Mouse (Mus musculus) left cerebral cortex, postnatal 25 days (tissue): ENCODE measurements around the gene Antxr1. TPM values are rescaled to one million over a fixed set of nuclear protein-coding genes. Genes with fewer than 3 reads are reported as not detected.
A peak's percentile ranks its signal among the peaks of the same experiment; 100 is the strongest.

Source experiments
- DNase-seq, 2 experiments: peaks; one replicate each; pipeline ENCODE4 v3.0.0; 2022; ENCODE audit warnings: low spot score in 2 of 2, mixed read lengths in 1 of 2
- intact Hi-C: fragments of 180-260 bp; cut with DNase I; formaldehyde crosslinking; loops from one replicate; pipeline ENCODE4 v1.15.1; 2025
- total RNA-seq, 2 experiments: library from RNA; stranded (reverse); gene quantifications; 2 replicates each; pipeline ENCODE4 v1.2.3; 2021

Antxr1 gene
- total RNA-seq, 2 experiments from 2014 or later, result 13.5 to 14.7 TPM

DNA sequence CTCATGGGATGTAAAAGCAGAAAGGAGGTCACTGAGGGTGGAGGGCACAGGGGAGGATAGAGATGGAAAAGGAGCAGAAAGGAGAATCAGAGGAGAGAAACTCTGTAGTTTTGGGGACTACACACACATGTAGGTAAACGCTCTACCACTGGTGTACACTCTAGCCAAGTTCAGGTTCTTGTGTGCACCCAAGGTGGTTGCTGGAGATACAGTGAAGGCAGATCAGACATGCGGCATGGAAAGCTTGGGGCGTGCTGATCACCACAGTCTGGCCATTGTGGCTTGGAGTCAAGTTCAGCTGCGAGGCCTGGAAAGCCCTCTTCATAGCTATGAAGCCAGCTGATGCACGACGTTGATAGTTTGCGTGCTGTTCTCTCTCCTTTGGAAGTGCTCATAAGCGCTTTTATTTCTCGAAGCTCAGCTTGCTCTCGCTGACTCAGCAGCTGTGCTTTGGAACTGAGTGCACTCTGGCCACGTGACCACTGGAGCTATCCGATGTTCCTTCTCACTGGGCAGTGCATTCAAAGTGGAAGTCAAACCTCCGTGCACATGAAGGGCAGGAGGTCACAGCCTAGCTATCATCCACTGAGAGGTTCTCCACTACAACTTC is 128.1 kb downstream of the Antxr1 start:
- DNase-seq, result peak in 1 of 2 experiments; percentile 47
- intact Hi-C loops, result no loop called here

DNA sequence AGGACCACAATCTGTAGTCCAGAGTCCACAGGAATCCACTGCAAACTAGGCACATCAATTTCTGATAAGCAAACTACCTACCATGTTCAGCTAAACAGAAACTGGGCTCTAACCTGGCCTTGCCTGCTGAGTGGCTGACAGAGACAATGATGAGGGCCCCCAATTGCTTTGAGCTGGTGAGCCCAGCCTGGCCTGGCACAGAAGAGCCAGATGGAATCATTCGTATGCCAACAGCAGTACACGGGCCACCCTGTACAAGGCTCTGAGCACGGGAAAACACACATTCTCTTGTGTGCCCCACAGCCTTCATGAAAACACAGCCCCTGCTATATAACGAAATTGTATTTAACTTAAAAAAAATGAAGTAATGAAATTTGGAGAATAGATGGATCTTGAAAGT is 128.8 kb downstream of the Antxr1 start:
- DNase-seq, result no peak
- intact Hi-C loops, result no loop called here

DNA sequence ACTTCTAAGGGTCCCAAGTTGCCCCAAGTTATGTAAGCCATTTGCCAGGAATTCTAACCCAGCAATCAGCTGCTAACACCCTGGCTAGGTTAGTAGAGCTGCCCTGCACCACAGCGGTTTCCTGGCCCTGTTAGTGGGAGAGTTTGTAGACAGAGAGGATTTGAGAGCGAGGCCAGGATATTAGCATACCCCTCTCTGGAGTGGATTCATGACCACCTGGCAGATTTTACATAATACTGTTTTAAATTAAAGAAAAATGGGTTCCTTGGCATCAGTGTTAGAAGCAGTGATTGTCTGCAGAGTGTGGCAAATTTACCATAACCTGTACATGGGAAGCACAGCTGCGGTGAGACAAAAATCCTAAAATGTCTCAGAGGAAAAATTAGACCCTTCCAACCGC is 132.2 kb downstream of the Antxr1 start:
- intact Hi-C loops, result no loop called here
- no peak for DNase-seq

DNA sequence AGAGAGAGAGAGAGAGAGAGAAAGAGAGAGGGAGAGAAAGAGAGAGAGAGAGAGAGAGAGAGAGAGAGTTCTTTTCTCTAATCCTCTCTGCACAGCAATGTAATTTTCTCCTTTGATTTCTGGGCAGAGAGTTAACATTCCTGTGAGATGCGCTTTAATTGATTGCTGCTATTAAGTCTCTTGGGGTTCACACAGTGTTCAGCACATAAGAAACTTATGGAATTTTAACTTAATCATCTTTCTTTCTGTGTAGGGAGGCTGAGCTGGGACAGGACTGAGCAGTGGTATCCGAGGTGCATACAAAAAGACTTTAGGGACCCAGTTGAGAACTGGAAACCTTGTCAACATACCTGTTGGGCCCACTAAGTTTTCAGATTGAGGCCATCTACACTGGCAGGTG is 132.6 kb downstream of the Antxr1 start:
- intact Hi-C loops, result no loop called here
- no peak for DNase-seq

DNA sequence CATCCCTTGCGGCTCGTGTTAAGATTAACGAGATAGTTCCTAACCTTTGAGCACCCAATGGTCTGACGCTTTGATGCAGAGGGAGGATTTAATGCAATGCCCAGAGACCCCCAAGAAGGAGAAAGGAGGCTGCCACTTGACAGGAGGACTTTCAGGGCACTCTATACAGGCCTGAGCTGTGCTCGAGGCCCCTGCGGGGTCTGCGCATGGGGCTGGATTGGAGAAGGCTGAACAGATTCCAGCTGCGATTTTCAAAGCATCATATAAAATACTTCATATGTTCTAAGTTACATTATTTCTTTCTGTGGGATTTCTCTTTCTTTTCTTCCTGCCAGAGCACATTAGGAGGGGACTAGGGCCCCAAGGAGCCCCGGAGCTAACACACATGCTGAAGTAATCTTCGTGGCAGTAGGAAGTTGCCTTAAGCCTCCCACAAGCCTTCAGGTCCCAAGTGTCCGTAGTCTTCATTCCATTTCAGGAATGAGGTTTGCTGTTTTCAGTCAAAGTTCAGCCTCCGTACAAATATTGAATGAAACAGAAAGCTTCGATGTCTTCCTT is 133.5 kb downstream of the Antxr1 start:
- intact Hi-C loops, result no loop called here
- no peak for DNase-seq

DNA sequence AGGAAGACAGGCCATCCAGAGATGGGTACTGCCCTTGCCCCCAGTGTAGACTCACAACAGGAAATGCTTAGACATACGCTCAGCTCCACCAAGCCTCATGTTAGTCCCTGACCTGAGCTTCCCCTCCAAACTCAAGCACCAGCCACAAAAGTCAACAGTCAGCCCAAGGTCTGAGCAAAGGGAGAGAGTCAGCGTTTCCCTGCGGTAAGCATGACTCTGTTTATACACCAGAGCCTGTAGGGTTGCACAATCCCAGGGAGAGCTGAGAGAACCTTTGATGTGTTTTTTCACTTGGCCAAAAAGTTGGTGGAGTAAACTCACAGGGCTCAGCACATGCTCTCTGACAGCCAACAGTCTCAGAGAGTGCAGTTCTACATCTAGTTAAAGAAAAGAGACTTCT is 145.9 kb downstream of the Antxr1 start:
- intact Hi-C loops, result loop anchor here (5.0 kb wide), 1 partner anchor 68 kb away; no protein-coding TSS in a partner anchor
- DNase-seq, result no peak

DNA sequence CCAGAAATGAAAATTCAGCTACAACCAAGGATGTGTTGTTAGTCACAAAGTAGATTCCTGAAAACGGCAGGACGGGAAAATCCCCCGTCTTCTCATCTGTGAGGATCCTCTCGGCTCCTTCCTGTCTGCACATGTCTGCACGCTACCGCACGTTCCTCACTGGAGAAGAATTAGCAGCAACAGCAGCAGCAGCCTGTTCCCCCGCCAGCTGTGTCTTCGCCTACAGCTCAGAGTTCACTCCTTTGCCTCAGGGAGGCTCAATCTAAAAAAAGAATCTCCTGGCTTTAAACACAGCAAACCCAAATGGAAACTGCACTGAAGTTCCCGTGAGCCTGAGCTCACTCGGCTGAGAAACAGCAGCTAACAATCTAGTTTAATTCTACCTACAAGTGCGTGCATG is 148.6 kb downstream of the Antxr1 start:
- intact Hi-C loops, result loop anchor here (5.0 kb wide), 1 partner anchor 70 kb away; no protein-coding TSS in a partner anchor

DNA sequence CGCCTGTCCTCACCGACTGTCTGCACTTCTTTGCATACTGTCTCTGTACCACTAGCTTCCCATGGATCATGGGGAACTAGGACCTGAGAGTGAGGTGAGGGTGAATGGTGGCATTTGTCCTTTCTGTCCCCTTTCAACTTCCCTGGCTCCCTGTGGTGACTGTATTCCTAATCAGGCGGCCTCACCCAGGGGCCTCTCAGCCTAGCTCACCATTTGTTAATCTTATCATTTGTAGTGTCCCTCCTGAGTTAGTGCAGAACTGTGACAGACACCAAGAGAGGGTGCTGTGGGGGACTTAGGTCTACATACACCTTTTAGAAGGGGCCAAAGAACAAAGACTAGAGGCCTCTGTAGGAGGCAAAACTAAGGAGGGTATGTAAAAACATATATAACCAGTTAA is 151.2 kb downstream of the Antxr1 start:
- intact Hi-C loops, result no loop called here
- no peak for DNase-seq

More for the DNA sequence above, 148.6 kb downstream of the Antxr1 start:
- DNase-seq, result peak; percentile 81 to 92

DNA sequence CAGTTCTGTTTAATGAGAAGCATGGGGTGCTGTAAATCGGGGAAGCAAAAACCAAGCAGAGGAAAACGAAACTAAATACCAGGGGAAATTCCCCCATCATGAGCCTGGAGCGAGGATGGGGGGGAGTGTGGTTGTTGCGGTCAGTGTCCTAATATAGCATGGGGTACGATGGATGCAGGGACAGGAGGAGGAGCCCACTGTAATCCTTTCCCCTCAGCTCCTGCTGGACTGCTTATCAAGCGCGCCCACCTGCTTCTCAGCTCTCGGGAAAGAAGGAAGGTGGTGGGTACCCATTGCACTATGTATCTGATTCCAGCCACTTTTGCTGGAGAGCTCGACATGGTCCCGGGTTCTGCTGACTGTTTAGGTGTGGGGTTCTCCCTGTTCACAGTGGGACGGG is 151.6 kb downstream of the Antxr1 start:
- no peak for DNase-seq
- intact Hi-C loops, result no loop called here

DNA sequence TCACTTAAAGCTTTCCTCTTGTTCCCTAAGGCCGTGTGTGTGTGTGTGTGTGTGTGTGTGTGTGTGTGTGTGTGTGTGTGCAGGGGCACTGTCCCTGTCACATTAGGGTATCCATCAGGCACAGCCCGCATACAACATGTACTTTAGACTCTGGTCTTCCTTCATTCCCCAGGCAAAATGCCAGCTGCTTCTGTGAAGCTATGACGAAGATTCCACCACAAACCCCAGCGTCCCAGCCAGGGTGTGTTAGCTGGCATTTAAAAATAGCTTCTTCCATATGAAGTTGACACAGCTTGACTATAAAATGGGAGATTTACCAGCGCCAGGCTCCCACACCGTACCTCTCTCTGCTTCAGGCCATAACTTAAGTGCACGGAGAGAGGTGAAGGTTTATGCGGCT is 152.5 kb downstream of the Antxr1 start:
- intact Hi-C loops, result no loop called here
- peak; percentile 86 to 97 for DNase-seq

DNA sequence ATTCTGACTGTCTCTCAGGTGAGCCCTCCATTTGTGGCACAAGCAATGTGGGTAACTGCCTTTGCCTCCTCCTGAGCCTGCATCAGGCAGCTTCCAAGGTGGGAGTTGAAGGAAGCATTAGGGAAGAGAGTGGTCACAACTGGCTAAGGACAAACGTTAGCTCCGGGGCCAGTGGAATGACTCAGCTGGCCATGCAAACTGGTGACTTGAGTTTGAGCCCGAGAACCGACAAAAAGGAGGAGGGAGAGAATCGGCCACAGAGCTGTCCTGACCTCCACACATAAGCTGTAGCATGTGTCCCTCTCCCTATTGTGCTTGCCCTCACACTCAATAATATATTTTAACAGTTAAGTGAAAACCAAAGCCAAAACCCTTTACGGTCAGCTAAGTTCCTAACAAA is 152.9 kb downstream of the Antxr1 start:
- intact Hi-C loops, result no loop called here
- DNase-seq, result no peak

DNA sequence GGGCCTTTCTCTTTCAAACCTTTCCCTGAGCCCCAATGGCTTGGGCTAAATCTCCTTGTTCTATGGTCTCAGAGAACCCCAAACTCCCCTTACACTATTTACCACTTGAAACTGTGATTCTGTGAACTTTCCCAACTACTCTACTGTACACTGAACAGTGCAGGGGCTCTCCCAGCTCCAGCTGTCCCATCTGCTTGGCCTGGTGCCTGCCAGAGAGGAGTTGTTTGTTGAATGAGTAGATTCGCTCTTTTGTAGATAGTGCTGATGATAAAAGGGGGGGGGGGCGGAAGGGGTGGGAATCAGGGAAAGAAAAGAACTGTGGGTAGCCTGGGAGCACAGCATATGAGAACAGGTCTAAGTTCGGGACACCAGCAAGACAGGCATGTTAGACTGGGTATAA is 164.2 kb downstream of the Antxr1 start:
- DNase-seq, result no peak
- intact Hi-C loops, result no loop called here

DNA sequence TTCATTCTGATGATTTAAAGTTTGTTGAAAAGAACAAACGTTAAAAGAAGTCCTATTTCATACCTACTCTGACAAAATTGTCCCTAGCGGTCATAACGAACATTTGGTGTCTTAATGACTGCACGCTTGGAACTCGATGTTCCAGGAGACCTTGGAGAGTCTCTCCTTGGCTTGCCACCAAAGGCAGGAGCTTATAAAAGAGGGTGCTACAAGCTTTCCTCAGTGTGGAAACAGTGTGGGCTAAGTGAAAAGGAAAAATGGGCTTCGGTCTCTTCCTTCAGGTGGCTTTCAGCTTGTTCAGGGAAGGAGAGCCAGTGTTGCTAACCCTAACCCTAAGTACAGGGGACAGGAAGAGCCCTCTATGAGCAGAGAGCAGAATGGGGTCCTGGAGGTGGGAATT is 164.7 kb downstream of the Antxr1 start:
- peak in 1 of 2 experiments; percentile 74 for DNase-seq
- intact Hi-C loops, result no loop called here

DNA sequence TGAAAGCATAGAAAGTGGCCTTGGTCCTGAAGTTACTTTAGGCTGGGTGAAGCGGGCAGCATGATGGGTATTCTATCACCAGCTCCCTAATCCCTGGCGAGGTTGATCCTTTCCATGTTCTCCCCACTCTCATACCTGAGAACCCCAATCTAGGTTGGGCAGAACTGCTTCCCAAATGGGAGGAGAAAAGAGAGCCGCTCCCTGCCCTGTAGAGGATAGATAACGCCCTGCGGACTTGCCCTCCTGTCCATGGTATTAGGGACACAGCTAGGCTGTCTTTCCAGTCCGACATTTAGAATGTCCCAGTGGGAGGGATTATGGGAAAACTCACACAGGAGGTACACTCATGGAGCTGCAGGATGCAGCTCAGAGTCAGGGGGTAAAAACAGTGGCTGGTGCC is 165.3 kb downstream of the Antxr1 start:
- DNase-seq, result no peak
- intact Hi-C loops, result no loop called here

DNA sequence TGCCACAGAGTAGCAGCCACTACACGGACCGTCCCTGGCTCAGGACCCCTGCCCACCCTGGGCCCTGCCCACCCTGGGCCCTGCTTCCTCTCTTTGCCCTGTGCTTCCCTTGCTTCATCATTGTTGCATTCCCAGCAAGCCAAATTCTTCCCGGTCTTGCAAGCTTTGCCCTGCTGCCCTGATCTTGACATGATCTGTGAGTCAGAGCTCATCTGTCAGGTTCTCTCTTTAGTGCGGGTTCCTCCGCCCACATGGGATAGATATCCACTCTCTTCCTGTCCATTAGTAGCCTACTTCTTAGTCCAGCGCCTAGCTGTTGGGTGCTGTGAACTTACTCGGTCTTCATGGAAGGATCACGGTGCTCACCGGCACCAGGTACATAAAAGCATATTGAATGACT is 167.6 kb downstream of the Antxr1 start:
- intact Hi-C loops, result no loop called here
- DNase-seq, result no peak

DNA sequence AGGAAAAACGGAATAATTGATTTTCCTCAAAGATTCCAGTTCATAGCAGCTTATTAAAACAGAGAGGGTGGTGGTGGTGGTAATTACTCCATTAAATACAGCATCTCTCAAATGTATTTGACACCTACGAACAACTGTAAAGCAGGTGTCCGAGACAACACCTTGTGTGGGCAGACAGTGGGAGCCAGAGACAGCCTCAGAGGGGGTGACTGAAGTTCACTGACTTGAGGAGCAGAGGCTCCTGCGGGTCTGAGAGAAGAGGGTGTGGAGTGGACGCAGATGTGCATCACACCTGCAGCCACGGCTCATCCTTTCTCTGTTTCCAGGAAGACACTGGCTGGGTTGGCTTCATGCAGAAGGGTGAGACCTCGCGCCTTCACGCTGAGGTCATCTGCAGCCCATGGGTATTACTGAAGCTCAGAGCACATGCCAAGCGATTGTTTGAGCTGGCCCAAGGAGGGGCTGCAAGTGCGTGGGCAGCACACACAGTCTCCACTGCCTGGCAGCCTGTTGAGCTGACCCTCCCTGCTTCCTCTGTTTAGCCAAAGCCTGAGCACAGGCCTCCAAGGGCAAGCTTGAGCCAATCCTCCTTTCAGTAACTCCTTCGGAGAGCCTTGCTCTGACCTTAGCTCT is 168.8 kb downstream of the Antxr1 start:
- DNase-seq, result no peak
- intact Hi-C loops, result no loop called here

DNA sequence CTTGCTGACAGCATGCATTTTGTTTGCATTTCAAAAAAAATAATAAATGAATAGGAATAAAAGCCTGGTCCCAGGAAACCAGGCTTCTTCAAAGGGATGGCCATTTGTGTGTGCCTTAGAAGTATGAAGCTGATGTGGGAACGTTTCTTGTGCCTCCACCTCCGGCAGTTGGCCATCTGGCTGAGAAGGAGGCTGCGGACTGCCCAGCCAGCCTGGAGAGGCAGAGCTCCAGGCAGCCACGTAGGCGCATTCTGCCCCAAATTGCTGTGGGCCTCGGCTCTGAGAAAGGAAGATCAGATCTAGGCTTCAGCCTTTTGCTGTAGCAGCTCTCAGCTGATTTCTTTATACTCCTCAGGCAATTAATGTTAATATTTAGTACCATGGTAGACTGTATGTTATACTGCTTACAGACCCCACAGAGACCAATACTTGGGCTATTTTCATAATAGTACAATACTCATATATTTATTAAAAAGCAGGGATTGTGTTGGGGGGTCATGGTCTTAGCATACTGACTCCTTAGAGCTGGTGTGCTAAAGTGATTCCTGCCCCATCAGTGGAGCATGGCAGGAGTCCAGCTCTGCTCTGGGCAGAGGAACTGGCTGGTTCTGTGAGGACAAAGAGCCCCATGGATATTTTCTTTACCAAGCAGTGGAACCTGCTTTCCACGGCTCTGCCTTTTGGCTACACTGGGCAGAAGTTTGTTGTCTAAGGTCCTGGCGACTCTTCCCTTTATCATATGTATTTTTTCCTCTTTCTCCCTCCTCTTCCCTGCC is 169.9 kb downstream of the Antxr1 start:
- peak; percentile 41 to 83 for DNase-seq
- intact Hi-C loops, result no loop called here

DNA sequence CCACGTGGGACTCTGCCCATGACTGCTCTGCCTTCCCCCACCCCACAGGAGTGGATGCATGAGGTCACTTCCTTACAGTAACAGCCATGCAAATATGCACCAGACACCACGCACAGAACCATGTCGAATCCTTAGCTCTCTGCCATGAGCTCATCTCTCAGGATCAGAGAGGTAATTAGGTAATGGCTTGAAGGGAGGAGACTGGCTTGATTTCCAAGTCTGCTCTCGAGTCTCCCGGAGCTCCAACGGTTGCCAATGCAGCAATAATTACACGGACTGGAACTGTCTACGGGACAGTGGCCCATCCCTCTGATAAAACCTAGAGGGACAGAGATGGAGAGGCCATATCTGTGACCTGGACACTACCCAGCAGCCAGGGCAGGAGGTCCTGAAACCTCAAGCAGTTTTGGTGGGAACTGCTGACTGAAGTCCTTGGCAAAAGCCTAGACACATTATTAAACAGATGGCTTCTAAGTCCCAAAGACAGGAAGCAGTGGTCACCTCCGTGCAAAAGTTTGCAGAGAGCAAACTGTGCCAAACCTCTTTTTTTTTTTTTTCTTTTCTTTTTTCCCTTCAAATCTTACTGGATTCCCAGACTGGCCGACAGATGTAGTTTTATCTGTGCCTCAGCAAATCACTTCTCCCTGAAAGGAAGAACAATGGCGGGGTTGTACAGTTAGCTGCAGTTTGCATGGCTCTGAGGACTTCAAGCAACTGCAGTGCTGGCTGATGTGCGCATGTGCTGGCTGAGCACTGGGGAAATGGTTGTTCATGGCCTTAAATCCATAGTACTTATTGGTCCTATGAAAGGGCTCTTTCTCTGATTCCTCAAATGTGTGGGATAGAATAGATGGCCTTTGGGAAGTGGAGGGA is 174.0 kb downstream of the Antxr1 start:
- intact Hi-C loops, result no loop called here

DNA sequence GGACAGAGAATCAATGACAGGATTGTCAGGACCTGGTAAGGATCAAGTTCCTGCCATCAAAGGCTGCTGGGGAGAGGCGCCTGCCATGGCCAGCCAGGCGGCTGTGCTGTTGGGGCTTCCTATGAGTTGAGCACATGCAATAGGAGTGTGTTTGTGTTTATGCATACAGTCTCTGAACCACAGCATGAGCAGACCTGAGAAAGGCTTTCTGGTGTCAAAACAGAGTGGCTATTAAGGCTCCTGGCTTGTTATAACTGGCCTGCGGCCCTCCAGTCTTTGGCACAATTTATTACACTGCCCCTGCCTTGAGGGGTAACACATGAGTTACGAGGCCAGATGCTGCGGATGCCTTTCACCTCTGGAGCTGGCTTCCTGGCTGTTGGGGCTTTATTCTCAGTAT is 175.4 kb downstream of the Antxr1 start:
- intact Hi-C loops, result no loop called here
- no peak for DNase-seq

More for the DNA sequence above, 174.0 kb downstream of the Antxr1 start:
- no peak for DNase-seq
